Mouse (Mus musculus) heart, postnatal 0 days (tissue): ENCODE measurements around the gene Ctdnep1.
A peak's percentile ranks its signal among the peaks of the same experiment; 100 is the strongest.

Experiments
- CTCF ChIP-seq: IDR thresholded peaks from 2 replicates; pipeline ENCODE4 v1.5.1; 2016; ENCODE audit warnings: antibody characterized with exemption, control low read depth, low read depth
- EP300 ChIP-seq: IDR thresholded peaks from 2 replicates; pipeline ENCODE4 v1.6.1; 2016; ENCODE audit warnings: antibody characterized with exemption, low read depth

- TF ChIP-seq CTCF (no peak), EP300 (peak; percentile 79; the same call in 1 of the 2 replicates)
These were observed 19.5 kb downstream of the Ctdnep1 start, which contains the start of gene Dvl2 for GRCm38 (mm10) chr11:70000396-70000898.
